Mouse (Mus musculus) embryonic fibroblast, embryonic 13.5 days (primary cell): ENCODE results near the gene Cep89. TPM values are rescaled to one million over a fixed set of nuclear protein-coding genes. Genes with fewer than 3 reads are reported as not detected.

Experiments used
- H3K27ac ChIP-seq: 2 replicates; pipeline ENCODE4 v1.5.1; 2012; ENCODE audit warnings: low read length, control low read depth, inconsistent platforms; ENCODE audit not compliant: insufficient read depth
- H3K4me1 ChIP-seq: 2 replicates; pipeline ENCODE4 v1.6.1; 2011; ENCODE audit warnings: low read length; ENCODE audit not compliant: control insufficient read depth, insufficient read depth
- H3K4me3 ChIP-seq: 2 replicates; pipeline ENCODE4 v1.5.1; 2011; ENCODE audit warnings: mild to moderate bottlenecking, control low read depth, low read length; ENCODE audit not compliant: insufficient read depth
- CTCF ChIP-seq: IDR thresholded peaks from 2 replicates; pipeline ENCODE4 v1.5.1; 2011; ENCODE audit warnings: mild to moderate bottlenecking, control low read depth, low read length, moderate library complexity, borderline replicate concordance; ENCODE audit not compliant: insufficient read depth
- POLR2A ChIP-seq: IDR thresholded peaks from 2 replicates; pipeline ENCODE4 v1.6.1; 2011; ENCODE audit warnings: low read depth, mild to moderate bottlenecking, control low read depth, low read length, moderate library complexity
- polyA plus RNA-seq: library from polyadenylated mRNA; stranded (reverse); fragments of >200 nt; gene quantifications from 2 replicates; pipeline ENCODE4 v1.2.4, GENCODE M21; 2011; ENCODE audit warnings: low read depth; ENCODE audit not compliant: missing spikeins, insufficient read length

The Cep89 gene
- polyA plus RNA-seq, result 19.4 and 22.9 TPM in 2 replicates

DNA sequence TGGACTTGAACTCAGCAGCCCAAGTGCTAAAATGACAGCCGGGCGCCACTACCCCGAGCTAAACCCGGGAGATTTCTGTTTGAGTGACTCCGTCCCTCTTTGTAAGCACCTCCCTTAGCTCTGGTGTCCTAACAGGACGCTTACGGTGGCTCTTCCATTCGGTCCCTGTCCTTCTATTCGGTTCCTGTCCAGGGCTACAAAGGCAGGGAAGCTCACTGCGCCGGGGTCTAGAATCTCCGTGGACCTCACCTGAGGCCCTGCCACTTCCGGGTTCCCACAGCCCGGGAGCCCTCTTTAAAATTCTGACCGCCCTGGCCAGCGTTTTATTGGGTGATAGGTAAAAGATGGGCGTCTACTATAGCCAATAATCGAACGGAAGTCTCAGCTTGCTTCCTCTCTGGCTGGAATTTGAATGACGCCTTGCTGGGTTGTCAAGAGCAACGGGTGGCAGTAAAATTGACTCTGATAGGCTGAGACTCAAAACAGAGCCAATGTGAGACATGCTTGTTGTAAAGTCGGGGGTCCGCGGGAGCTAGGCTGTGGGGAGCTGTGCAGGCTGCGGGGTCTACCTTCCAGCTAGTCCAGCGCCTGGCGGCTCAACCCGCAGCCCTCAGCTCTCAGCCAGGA lies at the start of gene Cep89, which contains the start of gene Faap24:
Cep89 (plus strand) TSS at position 494 of the 627 bp plus-strand sequence.
Faap24 (minus strand) TSS at position 295 of the 627 bp plus-strand sequence.
- H3K4me3 ChIP-seq, result peak within 1 kb of the TSS; percentile 95
- peaks cover 9% of the 10 kb centered on the region; the same call in 1 of the 2 replicates for H3K4me1 ChIP-seq
- H3K27ac ChIP-seq, result no peak within 1 kb of the TSS
- no peak for TF ChIP-seq CTCF
- TF ChIP-seq POLR2A, result peak; percentile 60

DNA sequence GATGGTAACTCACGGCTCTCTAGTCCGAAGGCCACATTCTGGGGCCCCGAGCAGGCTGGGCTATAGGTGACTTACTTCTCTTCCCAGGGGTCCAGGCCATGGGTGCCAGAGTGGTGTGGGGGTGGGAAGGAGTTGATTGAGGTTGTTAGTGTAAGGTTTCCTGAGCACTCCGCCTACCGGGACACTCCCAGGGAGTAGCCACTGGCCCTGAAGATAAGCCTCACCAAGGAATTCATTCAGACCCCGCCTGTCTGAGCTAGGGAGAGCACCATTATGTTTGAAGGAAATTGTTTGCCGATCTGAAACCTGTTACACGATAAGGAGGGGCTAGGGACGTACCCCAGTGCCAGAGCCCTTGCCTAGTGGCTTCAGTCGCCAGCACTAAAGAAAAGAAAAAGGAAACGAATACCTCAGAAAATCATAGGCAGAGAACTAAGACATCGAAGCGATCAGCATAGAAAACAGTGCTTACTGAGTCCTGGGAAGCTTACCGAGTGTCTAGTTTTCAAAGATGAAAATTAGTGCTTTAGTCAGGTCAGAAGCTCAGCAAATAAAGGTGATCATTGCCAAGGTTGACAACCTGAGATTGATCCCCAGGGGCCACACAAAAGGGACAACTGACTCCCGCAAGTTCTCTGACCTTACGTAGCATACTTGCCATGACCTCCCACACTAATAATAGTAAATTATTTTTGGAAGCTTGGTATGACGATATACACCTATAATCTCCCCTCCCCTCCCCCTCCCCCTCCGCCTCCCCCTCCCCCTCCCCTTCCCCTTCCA lies 48.7 kb upstream of the Cep89 start:
- no peak overlapping the region for H3K4me3 ChIP-seq
- H3K4me1 ChIP-seq, result no peaks in the 10 kb centered on the region
- no peak overlapping the region for H3K27ac ChIP-seq
- no peak for TF ChIP-seq CTCF
- no peak for TF ChIP-seq POLR2A

DNA sequence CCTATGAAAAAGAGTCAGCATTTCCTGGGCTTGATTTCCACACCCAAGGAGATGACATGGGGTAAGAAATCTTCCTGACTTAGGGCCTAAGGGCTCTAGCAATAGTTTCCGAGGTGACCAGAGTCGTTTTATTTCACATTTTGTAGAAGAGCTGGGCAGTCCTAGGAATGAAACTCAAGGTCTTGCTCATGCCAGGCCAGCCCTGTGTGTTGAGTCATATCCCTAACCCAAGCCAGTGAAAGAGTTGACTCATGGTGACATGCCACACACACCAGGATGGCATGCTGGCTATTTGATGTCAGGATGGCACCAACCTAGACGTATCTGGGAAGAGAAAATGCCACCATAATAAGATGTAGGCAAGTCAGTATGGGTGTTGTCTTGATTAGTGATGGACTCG lies 47.8 kb upstream of the Cep89 start:
- Histone ChIP-seq H3K4me1 (no peaks in the 10 kb centered on the region), H3K27ac (no peak overlapping the region), H3K4me3 (no peak overlapping the region)
- no peak for TF ChIP-seq POLR2A
- TF ChIP-seq CTCF, result no peak

DNA sequence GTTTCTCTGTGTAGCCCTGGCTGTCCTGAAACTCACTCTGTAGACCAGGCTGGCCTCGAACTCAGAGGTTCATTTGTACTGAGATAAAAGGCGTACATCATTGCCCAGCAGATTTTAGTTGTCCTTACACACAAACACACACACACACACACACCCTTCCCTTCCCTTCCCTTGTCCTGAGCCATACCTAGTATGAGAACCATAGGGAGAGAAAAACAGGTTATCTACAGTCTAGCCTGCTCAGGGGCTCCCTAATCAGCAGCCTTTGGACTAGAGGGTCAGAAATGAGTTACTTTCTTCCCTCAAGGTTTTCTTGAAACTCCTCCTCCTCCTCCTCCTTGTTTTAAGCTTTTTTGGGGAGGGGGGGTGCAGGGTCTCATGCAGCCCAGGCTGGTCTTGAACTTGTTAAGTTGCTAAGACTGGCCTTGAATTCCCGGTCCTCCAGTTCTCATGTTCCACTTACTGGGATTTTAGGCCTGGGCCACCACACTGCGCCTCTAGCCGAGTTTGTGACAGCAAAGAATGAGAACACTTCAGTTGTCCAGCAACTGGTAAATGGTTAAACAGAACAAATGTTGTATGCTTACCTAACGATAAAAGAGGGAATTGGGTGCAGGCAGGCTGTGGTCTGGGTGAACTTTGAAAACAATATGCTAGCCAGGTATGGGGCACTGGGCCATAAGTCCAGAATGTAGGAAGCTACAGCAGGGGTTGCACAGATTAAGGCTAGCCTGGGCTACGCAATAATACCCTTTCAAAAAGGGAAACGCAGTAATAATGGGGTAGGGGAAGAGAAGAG lies 46.8 kb upstream of the Cep89 start:
- H3K4me1 ChIP-seq, result no peaks in the 10 kb centered on the region
- H3K4me3 ChIP-seq, result no peak overlapping the region
- TF ChIP-seq CTCF (no peak), POLR2A (no peak)
- H3K27ac ChIP-seq, result no peak overlapping the region

DNA sequence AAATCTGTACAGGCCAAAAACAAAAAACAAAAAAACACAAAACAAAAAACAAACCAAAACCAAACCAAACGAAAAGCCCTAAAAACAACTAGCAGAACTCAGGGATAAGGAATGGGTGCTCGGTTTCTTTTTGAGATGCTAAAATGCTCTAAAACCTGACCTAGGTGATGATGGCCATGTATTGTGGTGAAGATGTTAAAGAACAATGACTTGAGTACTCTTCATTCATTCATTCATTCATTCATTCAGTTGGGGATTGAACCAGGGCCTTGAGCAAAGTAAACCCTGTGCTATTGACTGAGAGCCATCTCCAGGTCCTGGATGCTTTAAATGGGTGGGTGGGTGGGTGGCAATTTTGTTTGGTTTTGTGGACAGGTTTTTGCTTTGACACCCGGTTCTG lies 45.7 kb upstream of the Cep89 start:
- Histone ChIP-seq H3K4me1 (no peaks in the 10 kb centered on the region), H3K4me3 (no peak overlapping the region), H3K27ac (no peak overlapping the region)
- no peak for TF ChIP-seq POLR2A
- TF ChIP-seq CTCF, result no peak

DNA sequence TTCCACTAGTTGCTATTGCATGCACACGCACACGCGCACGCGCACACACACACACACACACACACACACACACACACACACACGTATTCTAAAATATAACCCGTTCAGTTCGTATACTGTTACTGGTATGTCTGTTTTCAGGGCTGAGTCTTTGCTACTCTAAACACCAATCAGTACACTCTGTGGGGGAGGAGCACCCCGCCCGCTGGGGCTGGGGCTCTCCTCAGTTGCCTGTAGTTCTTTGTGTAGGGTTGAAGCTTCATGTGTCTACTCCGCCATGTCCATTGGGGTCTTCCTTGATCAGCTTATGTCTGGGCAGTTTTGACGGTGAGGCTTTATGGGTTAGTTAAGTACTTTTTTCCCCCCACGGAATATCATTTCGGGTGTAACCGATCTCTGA lies 43.5 kb upstream of the Cep89 start:
- no peaks in the 10 kb centered on the region for H3K4me1 ChIP-seq
- H3K4me3 ChIP-seq, result no peak overlapping the region
- TF ChIP-seq CTCF, result no peak
- no peak for TF ChIP-seq POLR2A
- H3K27ac ChIP-seq, result no peak overlapping the region

DNA sequence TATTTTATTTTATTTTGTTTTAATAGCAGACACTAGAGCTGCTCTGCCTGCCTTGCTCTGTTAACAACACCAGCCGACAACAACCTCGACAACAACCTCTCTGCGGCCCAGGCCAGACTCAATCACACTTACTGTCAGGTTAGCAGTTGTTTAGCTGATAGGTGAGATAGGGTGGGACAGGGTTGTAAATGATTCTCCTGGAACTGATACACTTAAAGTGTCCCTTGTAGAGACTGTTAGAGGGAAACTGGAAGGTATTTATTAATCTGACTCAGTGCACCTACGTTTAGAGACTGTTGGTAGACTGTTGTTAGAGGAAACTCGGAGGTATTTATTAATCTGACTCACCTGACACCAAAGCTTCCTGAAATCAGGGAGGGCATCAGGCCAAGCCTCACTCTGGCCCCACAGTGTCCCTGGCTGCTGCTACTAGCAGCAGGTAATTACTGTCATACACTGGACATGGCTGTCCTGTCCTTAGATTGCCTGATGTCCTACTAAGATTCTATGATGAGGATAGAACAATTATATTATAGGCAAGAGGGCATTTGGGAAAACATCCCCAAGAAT lies 41.4 kb upstream of the Cep89 start:
- no peak overlapping the region for H3K27ac ChIP-seq
- H3K4me3 ChIP-seq, result no peak overlapping the region

DNA sequence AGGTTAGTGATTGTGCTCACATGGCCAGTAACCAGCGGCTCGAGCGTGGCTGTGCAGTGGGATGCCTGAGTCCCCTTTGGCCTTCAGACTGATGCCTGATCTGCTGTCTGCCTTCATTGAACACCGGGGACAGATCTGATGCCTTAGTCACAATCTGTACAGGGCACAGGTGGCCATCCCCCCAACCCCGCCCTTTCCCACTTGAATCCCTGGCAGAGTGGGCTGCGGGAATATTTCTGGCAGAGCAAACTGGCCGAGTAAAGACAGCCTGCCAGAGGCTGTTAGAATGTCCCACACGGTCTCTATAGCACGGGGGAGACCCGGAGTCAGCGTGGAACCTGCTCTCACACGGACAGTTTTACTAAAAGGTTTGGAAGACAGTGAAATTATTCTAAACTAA lies 39.2 kb upstream of the Cep89 start:
- TF ChIP-seq POLR2A, result no peak
- no peak for TF ChIP-seq CTCF
- H3K4me3 ChIP-seq, result no peak overlapping the region
- H3K27ac ChIP-seq, result no peak overlapping the region
- no peaks in the 10 kb centered on the region for H3K4me1 ChIP-seq

More for the DNA sequence above, 41.4 kb upstream of the Cep89 start:
- H3K4me1 ChIP-seq, result no peaks in the 10 kb centered on the region
- TF ChIP-seq CTCF (no peak), POLR2A (no peak)

DNA sequence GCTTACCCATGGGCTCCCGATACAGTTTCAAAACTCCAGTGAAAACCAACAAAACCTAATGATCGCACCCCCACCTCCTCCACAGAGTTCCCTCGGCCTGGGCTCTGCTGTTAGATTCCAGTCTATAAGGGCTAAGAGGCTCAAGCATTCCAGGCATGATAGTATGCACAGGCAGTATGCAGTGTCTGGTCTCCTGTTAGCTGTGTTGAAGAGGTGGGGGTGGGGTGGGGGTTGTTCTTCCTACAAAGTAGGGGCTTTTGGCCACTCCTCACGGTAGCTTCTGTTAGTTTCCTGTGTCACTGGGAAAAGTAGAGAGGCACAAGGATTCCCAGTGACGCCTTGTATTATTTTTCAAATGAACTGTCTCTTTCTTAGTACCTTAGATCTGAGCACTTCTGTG lies 34.6 kb upstream of the Cep89 start:
- no peak for TF ChIP-seq POLR2A
- TF ChIP-seq CTCF, result no peak
- Histone ChIP-seq H3K4me1 (no peaks in the 10 kb centered on the region), H3K27ac (no peak overlapping the region)

DNA sequence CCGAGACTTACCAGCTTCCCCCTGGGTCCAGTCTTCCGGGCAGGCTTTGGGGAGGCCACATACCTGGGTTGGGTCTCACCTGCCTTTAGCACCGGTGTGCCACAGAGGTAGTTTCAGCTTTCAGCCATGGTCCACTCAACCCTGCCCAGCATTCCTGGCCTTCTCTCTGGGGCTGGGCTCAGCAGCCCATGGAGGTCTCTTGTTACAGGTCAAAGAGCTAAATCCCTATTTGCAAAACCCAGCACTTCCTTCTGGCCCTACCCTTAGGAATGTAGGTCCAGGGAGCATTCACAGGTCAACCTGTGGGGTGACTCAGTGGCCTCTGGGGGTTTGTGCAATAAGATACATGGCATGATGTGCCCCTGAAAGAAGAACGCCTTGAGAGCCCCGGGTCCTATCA lies 34.0 kb upstream of the Cep89 start:
- no peaks in the 10 kb centered on the region for H3K4me1 ChIP-seq
- H3K27ac ChIP-seq, result no peak overlapping the region
- no peak overlapping the region for H3K4me3 ChIP-seq
- no peak for TF ChIP-seq CTCF
- no peak for TF ChIP-seq POLR2A

More for the DNA sequence above, 34.6 kb upstream of the Cep89 start:
- H3K4me3 ChIP-seq, result no peak overlapping the region
